Mouse (Mus musculus): ENCODE measurements around the gene Dnmt1. TPM values are rescaled to one million over a fixed set of nuclear protein-coding genes. Genes with fewer than 3 reads are reported as not detected.

Dnmt1 gene
- total and polyA plus RNA-seq, 2 experiments from 2014 or later: 36.2 to 86.5 TPM

DNA sequence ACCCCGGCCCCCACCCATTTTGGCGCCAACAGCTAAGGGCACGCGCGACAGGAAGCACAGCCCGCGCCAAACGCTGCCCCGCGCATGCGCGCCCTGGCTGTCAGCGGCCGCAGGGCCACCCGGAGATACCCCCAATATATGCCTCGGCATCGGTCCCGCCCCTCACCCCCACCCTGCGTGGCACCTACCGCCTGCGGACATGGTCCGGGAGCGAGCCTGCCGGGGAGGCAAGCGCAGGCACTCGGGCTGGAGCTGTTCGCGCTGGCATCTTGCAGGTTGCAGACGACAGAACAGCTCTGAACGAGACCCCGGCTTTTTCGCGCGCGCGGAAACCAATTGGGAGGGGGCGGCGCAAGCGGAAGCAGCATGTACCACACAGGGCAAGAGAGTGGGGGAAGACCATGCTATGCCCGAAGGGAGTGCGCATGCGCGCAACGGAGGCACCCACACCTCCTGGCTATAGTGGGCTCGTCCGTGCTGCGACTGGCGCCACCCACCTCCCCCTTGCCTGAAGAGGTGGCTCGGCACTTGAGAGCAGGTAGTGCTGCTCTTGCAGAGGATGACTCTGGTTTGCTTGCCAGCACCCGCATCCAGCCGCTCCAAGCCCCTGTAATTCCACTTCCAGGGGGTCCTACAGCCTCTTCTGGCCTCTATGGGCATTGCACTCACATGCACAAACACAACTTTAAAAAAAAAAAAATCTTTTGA, 7.0 kb downstream of the Dnmt1 start:
- peak overlapping the region; percentile 82 for H3K4me2 ChIP-seq (ENCODE audit: low read depth, low read length)
- peak; percentile 58 for TF ChIP-seq CTCF (IDR thresholded peaks at IDR 0.05; ENCODE audit: low read depth)
- H3K9me3 ChIP-seq (ENCODE audit: low read length): no peaks in the 10 kb centered on the region
- WGBS: under 1% methylated on average over 51 of the region's 51 CpGs
- no peaks in the 10 kb centered on the region for H3K36me3 ChIP-seq (ENCODE audit: insufficient read depth, low read length)
- H3K4me3 ChIP-seq (ENCODE audit: low read length): peak overlapping the region; percentile 77
- DNase-seq (ENCODE audit: low spot score) (peak; percentile 99), ATAC-seq (peak; percentile 97)
- H3K9ac ChIP-seq (replicated peaks; ENCODE audit: low read length): peak overlapping the region; percentile 69
- H3K27ac ChIP-seq: peak overlapping the region; percentile 89
- H3K4me1 ChIP-seq (ENCODE audit: insufficient read depth, low read length): peaks cover 8% of the 10 kb centered on the region; the same call in 1 of the 2 replicates
- no peaks in the 10 kb centered on the region for H3K27me3 ChIP-seq (ENCODE audit: insufficient read depth, low read length)

DNA sequence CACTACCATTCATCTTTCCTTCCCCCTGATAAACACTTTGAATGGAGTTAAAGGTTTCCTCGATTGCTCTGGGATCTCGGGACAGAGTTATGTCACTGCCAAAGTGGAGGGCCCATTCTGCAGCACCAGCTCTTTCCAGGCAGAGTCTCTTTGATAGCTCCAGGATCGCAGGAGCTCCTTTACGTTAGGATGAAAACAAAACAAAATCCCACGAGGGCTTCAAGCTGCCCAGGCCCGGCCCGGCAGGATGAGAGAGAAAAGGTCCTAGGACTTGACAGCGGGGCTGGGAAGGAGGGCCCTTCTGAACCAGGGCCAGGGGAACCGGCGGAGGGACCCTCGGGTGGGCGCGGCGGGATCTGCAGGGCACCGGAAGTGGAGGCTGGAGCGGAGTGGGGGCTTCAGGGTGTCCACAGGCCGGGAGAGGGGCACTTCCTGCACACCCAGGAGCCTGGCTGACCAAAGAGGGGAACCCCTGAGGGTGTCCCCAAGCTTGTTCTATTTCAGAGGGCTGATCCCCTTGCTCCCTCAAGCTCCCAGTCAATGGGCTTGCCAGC, 7.6 kb downstream of the Dnmt1 start:
- no peak for DNase-seq (ENCODE audit: low spot score)
- Histone ChIP-seq H3K4me1 (ENCODE audit: insufficient read depth, low read length) (peaks cover 8% of the 10 kb centered on the region; the same call in 1 of the 2 replicates), H3K4me3 (ENCODE audit: low read length) (peak overlapping the region; percentile 77), H3K27me3 (ENCODE audit: insufficient read depth, low read length) (no peaks in the 10 kb centered on the region), H3K36me3 (ENCODE audit: insufficient read depth, low read length) (no peaks in the 10 kb centered on the region), H3K9ac (replicated peaks; ENCODE audit: low read length) (peak overlapping the region; percentile 69), H3K9me3 (ENCODE audit: low read length) (no peaks in the 10 kb centered on the region), H3K4me2 (ENCODE audit: low read depth, low read length) (peak overlapping the region; percentile 82), H3K27ac (peak overlapping the region; percentile 89)
- no peak for TF ChIP-seq CTCF (IDR thresholded peaks at IDR 0.05; ENCODE audit: low read depth)
- WGBS: under 1% methylated on average over 16 of the region's 17 CpGs
- peak; percentile 76 for ATAC-seq

DNA sequence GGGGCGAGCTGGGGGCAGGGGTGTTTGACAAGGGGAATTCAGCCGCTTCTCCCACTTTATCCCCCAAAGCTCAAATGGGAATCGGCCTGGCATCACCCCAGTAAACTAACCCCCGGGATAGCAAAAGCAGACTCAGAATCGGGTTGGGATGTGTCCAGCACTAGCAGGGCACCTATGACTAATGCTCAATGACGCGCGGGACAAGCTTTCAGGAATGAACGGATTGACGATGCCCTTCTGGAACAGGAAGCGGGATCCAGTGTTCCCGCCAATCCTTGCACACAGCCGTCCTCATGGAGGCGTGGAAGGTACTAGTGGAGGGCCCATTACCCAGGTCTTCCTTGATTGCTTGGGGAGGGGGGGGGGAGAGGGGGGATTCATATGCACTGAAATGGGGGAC, 8.2 kb downstream of the Dnmt1 start:
- H3K36me3 ChIP-seq (ENCODE audit: insufficient read depth, low read length): no peaks in the 10 kb centered on the region
- ATAC-seq: no peak
- no peaks in the 10 kb centered on the region for H3K27me3 ChIP-seq (ENCODE audit: insufficient read depth, low read length)
- H3K9me3 ChIP-seq (ENCODE audit: low read length): no peaks in the 10 kb centered on the region
- H3K27ac ChIP-seq: peak overlapping the region; percentile 89; the same call in 1 of the 2 replicates
- peaks cover 8% of the 10 kb centered on the region; the same call in 1 of the 2 replicates for H3K4me1 ChIP-seq (ENCODE audit: insufficient read depth, low read length)
- peak; percentile 23 for DNase-seq (ENCODE audit: low spot score)
- no peak for TF ChIP-seq CTCF (IDR thresholded peaks at IDR 0.05; ENCODE audit: low read depth)
- peak overlapping the region; percentile 77 for H3K4me3 ChIP-seq (ENCODE audit: low read length)
- peak overlapping the region; percentile 69 for H3K9ac ChIP-seq (replicated peaks; ENCODE audit: low read length)
- WGBS: 17% methylated on average over 14 of the region's 14 CpGs
- H3K4me2 ChIP-seq (ENCODE audit: low read depth, low read length): peak overlapping the region; percentile 82

DNA sequence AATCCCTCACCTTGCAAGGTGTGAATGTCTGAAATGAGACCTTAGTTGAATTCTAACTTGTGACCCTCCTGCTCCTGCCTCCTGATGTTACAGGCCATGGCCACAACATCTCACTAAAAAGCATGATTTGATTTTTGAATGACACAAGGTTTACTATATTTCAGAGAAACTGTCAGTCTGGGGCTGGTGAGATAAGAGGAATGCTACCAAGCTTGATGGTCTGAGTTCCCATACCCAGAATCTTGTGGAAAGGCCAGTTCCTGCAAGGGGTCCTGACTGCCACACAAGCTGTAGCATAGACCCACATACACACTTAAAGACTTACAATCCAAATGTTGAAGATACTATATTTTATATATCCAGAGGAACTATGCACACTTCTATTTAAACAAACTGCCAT, 9.3 kb downstream of the Dnmt1 start:
- Histone ChIP-seq H3K9me3 (ENCODE audit: low read length) (no peaks in the 10 kb centered on the region), H3K4me2 (ENCODE audit: low read depth, low read length) (no peak overlapping the region), H3K4me3 (ENCODE audit: low read length) (no peak overlapping the region), H3K36me3 (ENCODE audit: insufficient read depth, low read length) (no peaks in the 10 kb centered on the region), H3K27ac (no peak overlapping the region), H3K27me3 (ENCODE audit: insufficient read depth, low read length) (no peaks in the 10 kb centered on the region), H3K9ac (replicated peaks; ENCODE audit: low read length) (no peak overlapping the region; the same call in 1 of the 2 replicates), H3K4me1 (ENCODE audit: insufficient read depth, low read length) (peaks cover 8% of the 10 kb centered on the region; the same call in 1 of the 2 replicates)
- TF ChIP-seq CTCF (IDR thresholded peaks at IDR 0.05; ENCODE audit: low read depth): no peak
- DNase-seq (ENCODE audit: low spot score) (no peak), ATAC-seq (no peak)

DNA sequence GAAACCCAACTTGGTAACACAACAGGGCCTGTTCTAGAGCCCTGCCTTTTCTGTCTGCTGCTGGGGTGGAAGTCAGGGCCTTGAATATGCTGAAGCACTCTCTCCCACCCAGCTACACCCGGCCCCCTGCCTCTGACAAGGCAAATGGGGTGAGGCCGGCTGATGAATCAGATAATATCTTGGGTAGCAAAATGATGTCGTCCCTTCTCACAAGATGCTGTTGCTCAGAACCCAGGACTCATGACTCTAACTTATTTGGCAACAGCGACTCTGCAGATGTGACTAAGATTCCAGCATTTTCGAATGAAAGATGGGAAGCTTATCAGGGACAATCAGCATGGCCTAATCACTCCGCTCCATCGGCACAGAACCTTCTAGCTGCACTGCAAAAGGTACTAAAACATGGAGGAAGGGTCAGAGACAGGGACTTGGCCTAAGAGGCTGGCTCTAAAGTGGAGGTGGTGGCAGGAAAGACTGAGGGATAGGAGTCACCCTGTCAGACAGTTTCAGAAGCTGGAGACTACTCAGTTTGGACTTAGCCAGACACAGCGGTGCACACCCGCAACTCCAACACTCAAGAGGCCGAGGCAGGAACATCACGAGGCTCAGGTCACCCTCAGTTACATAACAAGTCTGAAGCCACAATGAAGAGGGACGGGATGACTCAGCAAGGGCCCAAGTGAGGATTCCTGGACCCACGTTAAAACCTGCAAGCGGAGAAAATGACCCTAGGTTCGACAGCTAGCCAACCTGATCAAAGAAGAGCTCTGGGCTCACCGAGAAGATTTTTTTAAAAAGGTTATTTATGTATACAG, 13.4 kb downstream of the Dnmt1 start:
- H3K36me3 ChIP-seq (ENCODE audit: insufficient read depth, low read length): peaks cover 4% of the 10 kb centered on the region
- H3K4me3 ChIP-seq (ENCODE audit: low read length): no peak overlapping the region
- H3K9ac ChIP-seq (replicated peaks; ENCODE audit: low read length): no peak overlapping the region
- no peak for DNase-seq (ENCODE audit: low spot score)
- TF ChIP-seq CTCF (IDR thresholded peaks at IDR 0.05; ENCODE audit: low read depth): no peak
- no peaks in the 10 kb centered on the region for H3K27me3 ChIP-seq (ENCODE audit: insufficient read depth, low read length)
- no peak overlapping the region for H3K4me2 ChIP-seq (ENCODE audit: low read depth, low read length)
- H3K27ac ChIP-seq: no peak overlapping the region
- no peak for ATAC-seq
- peaks cover 6% of the 10 kb centered on the region; the same call in 1 of the 2 replicates for H3K4me1 ChIP-seq (ENCODE audit: insufficient read depth, low read length)
- no peaks in the 10 kb centered on the region for H3K9me3 ChIP-seq (ENCODE audit: low read length)
- WGBS: 88% methylated on average over 16 of the region's 16 CpGs

DNA sequence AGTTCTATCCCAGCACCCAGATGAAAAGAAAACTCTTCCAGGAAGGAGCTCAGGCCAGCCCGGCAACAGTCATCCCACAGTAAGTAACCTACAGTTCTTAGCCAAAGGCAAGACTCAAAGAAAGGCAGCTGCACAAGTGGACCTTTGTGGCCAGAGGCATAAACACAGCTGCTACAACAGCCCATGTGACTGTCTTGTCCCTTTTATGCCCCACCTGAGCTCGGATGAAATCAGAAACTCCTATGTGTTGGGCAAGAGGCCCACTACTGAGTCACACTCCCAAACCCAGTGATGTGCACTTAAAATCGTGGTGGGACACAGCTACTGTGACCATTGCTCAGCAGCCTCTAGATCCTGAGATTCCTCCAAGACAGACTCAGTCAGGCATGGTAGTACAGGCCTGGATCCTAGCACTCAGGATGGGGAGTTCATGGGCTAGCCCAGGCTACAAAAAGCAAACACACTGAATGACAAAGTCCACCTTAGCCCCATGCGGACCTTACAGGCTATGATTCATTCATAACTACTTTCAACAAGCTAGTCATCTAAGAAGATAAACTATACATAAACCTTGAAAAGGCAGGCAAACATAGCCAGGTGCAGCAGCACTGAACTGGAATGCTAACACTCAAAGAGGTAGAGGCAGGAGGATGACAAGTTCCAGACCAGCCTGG, 14.9 kb downstream of the Dnmt1 start:
- H3K27ac ChIP-seq: no peak overlapping the region
- no peaks in the 10 kb centered on the region for H3K4me1 ChIP-seq (ENCODE audit: insufficient read depth, low read length)
- no peaks in the 10 kb centered on the region for H3K27me3 ChIP-seq (ENCODE audit: insufficient read depth, low read length)
- no peaks in the 10 kb centered on the region for H3K9me3 ChIP-seq (ENCODE audit: low read length)
- 68% methylated on average over 4 of the region's 4 CpGs for WGBS
- no peak overlapping the region for H3K4me2 ChIP-seq (ENCODE audit: low read depth, low read length)
- H3K36me3 ChIP-seq (ENCODE audit: insufficient read depth, low read length): peaks cover 19% of the 10 kb centered on the region
- ATAC-seq: no peak
- DNase-seq (ENCODE audit: low spot score): no peak
- no peak for TF ChIP-seq CTCF (IDR thresholded peaks at IDR 0.05; ENCODE audit: low read depth)
- H3K4me3 ChIP-seq (ENCODE audit: low read length): no peak overlapping the region
- no peak overlapping the region for H3K9ac ChIP-seq (replicated peaks; ENCODE audit: low read length)

All from hindbrain, postnatal 0 days (tissue).